Mouse (Mus musculus) 416B (cell line): ENCODE data around the gene Wee1.
"Not testable (repeated sequence)": the region's sequence is repeated elsewhere in the genome, so short reads cannot be mapped to it uniquely, and the experiment has no call there.

Experiments used
- DNase-seq: peaks from one replicate; pipeline ENCODE4 v3.0.0; 2011; ENCODE audit warnings: low read depth

Wee1 gene

GRCm38 (mm10) chr7:110121516-110122288, at the start of gene Wee1:
Wee1 (plus strand) TSS chr7:110122046.
- peak; percentile 98 for DNase-seq

GRCm38 (mm10) chr7:110078168-110078567, 43.7 kb upstream of the Wee1 start:
- peak; percentile 78 for DNase-seq

- DNase-seq, result peak; percentile 70
Observed at GRCm38 (mm10) chr7:110083386-110084165, 38.3 kb upstream of the Wee1 start.

- DNase-seq, result no peak
Observed at GRCm38 (mm10) chr7:110085217-110085616, 36.6 kb upstream of the Wee1 start.

GRCm38 (mm10) chr7:110087914-110088313, 33.9 kb upstream of the Wee1 start:
- DNase-seq, result peak; percentile 46

GRCm38 (mm10) chr7:110091670-110092069, 30.2 kb upstream of the Wee1 start:
- DNase-seq, result no peak

- DNase-seq, result peak; percentile 48
Observed at GRCm38 (mm10) chr7:110096332-110096731, 25.5 kb upstream of the Wee1 start.

- DNase-seq, result no peak
Observed at GRCm38 (mm10) chr7:110097106-110097793, 24.6 kb upstream of the Wee1 start.

GRCm38 (mm10) chr7:110100854-110101253, 21.0 kb upstream of the Wee1 start:
- DNase-seq, result no peak

GRCm38 (mm10) chr7:110101266-110101665, 20.6 kb upstream of the Wee1 start:
- no peak for DNase-seq

- no peak for DNase-seq
Observed at GRCm38 (mm10) chr7:110105041-110105440, 16.8 kb upstream of the Wee1 start.

- DNase-seq, result peak; percentile 57
Observed at GRCm38 (mm10) chr7:110106633-110107032, 15.2 kb upstream of the Wee1 start.

- DNase-seq, result not testable (repeated sequence)
Observed at GRCm38 (mm10) chr7:110108524-110108923, 13.3 kb upstream of the Wee1 start.

- DNase-seq, result peak; percentile 96
Observed at GRCm38 (mm10) chr7:110108967-110109610, 12.8 kb upstream of the Wee1 start.

- DNase-seq, result peak; percentile 62
Observed at GRCm38 (mm10) chr7:110110061-110110656, 11.7 kb upstream of the Wee1 start.

- peak; percentile 90 for DNase-seq
Observed at GRCm38 (mm10) chr7:110114699-110115098, 7.1 kb upstream of the Wee1 start.

GRCm38 (mm10) chr7:110116731-110117291, 5.0 kb upstream of the Wee1 start:
- DNase-seq, result no peak

GRCm38 (mm10) chr7:110118448-110118847, 3.4 kb upstream of the Wee1 start:
- no peak for DNase-seq

GRCm38 (mm10) chr7:110120157-110120784, 1.6 kb upstream of the Wee1 start:
- peak; percentile 44 for DNase-seq

- DNase-seq, result no peak
Observed at GRCm38 (mm10) chr7:110121162-110121515, 707 bp upstream of the Wee1 start.

GRCm38 (mm10) chr7:110122289-110122564, 381 bp downstream of the Wee1 start:
- no peak for DNase-seq
